Mouse (Mus musculus) midbrain, postnatal 0 days (tissue): ENCODE data around the gene Snapc2. TPM values are rescaled to one million over a fixed set of nuclear protein-coding genes. Genes with fewer than 3 reads are reported as not detected.

Experiments used
- ATAC-seq: fragments of 200-750 bp; cut with Nextera tagmentation; 2 replicates; pipeline ENCODE4 v1.8.0; 2017; ENCODE audit warnings: moderate number of reproducible peaks, mild to moderate bottlenecking, moderate TSS enrichment, moderate library complexity; ENCODE audit not compliant: low FRiP score
- DNase-seq: peaks from one replicate; pipeline ENCODE4 v3.0.0-alpha.2; 2015; ENCODE audit warnings: low spot score
- H3K27ac ChIP-seq: fragments of 300-500 bp; sonication (generic); 2 replicates; pipeline ENCODE4 v1.5.1; 2014; ENCODE audit warnings: low read depth, mild to moderate bottlenecking, low read length, mixed read lengths
- H3K27me3 ChIP-seq: fragments of 300-500 bp; sonication (generic); 2 replicates; pipeline ENCODE4 v1.6.1; 2014; ENCODE audit warnings: low read length, control low read depth, mixed read lengths; ENCODE audit not compliant: insufficient read depth
- H3K36me3 ChIP-seq: fragments of 300-500 bp; sonication (generic); 2 replicates; pipeline ENCODE4 v1.6.1; 2014; ENCODE audit warnings: low read length, control low read depth, mixed read lengths; ENCODE audit not compliant: insufficient read depth
- H3K4me1 ChIP-seq: fragments of 300-500 bp; sonication (generic); 2 replicates; pipeline ENCODE4 v1.6.1; 2014; ENCODE audit warnings: mild to moderate bottlenecking, control low read depth, antibody characterized with exemption, low read length, mixed read lengths; ENCODE audit not compliant: insufficient read depth
- H3K4me2 ChIP-seq: fragments of 300-500 bp; sonication (generic); 2 replicates; pipeline ENCODE4 v1.6.1; 2014; ENCODE audit warnings: low read depth, mild to moderate bottlenecking, low read length, mixed read lengths; ENCODE audit not compliant: poor library complexity, severe bottlenecking
- H3K4me3 ChIP-seq: fragments of 300-500 bp; sonication (generic); 2 replicates; pipeline ENCODE4 v1.5.1; 2014; ENCODE audit warnings: low read depth, mild to moderate bottlenecking, low read length, moderate library complexity
- H3K9ac ChIP-seq: fragments of 300-500 bp; sonication (generic); replicated peaks from 2 replicates; pipeline ENCODE4 v1.6.1; 2014; ENCODE audit warnings: mild to moderate bottlenecking, low read length, moderate library complexity, mixed read lengths; ENCODE audit not compliant: poor library complexity, severe bottlenecking
- H3K9me3 ChIP-seq: fragments of 300-500 bp; sonication (generic); 2 replicates; pipeline ENCODE4 v1.6.1; 2016; ENCODE audit warnings: low read length, control low read depth
- CTCF ChIP-seq: IDR thresholded peaks from 2 replicates; pipeline ENCODE4 v1.5.1; 2016; ENCODE audit warnings: antibody characterized with exemption, mild to moderate bottlenecking
- WGBS: fragments of 180-500 bp; shearing (Covaris S2); extraction: QIAGEN DNeasy Blood & Tissue Kit; methylation state at CpG from one replicate; pipeline ENCODE4 v1.1.7; 2014; 5-methylcytosine and 5-hydroxymethylcytosine counted together
- polyA plus RNA-seq: library from polyadenylated mRNA; unstranded; fragments of >200 nt; fragmentation: Nextera tagmentation; extraction: Ambion mirVana; gene quantifications from 2 replicates; pipeline ENCODE4 v1.2.1, GENCODE M21; 2015
- total RNA-seq: library from RNA; depleted of rRNA; stranded (reverse); fragments of >200 nt; gene quantifications from 2 replicates; pipeline ENCODE4 v1.2.3, GENCODE M21; 2014

Gene Snapc2
- total and polyA plus RNA-seq, 2 experiments from 2014 or later = 64.8 to 74.3 TPM

GRCm38 (mm10) chr8:4245737-4246136 lies 7.1 kb upstream of the Snapc2 start:
- 79% methylated on average over 12 of the region's 13 CpGs for WGBS
- Histone ChIP-seq H3K4me2 (no peak overlapping the region), H3K36me3 (peaks cover 54% of the 10 kb centered on the region), H3K9me3 (no peaks in the 10 kb centered on the region), H3K4me1 (no peaks in the 10 kb centered on the region), H3K27ac (no peak overlapping the region), H3K9ac (no peak overlapping the region), H3K27me3 (no peaks in the 10 kb centered on the region), H3K4me3 (no peak overlapping the region)
- DNase-seq = no peak
- ATAC-seq = no peak
- TF ChIP-seq CTCF = no peak

- Histone ChIP-seq H3K4me2 (no peak overlapping the region), H3K27me3 (no peaks in the 10 kb centered on the region), H3K27ac (no peak overlapping the region), H3K9me3 (no peaks in the 10 kb centered on the region), H3K9ac (no peak overlapping the region), H3K4me3 (no peak overlapping the region), H3K4me1 (no peaks in the 10 kb centered on the region), H3K36me3 (peaks cover 52% of the 10 kb centered on the region)
- DNase-seq (no peak), ATAC-seq (no peak)
- no peak for TF ChIP-seq CTCF
- 95% methylated on average over 8 of the region's 8 CpGs for WGBS
Measured at GRCm38 (mm10) chr8:4247241-4247640, 5.6 kb upstream of the Snapc2 start.

GRCm38 (mm10) chr8:4247951-4248540 lies 4.8 kb upstream of the Snapc2 start, which contains the start of gene Tgfbr3l:
TSS of gene Tgfbr3l (plus strand) at chr8:4248214.
- no peak for TF ChIP-seq CTCF
- Histone ChIP-seq H3K4me1 (no peaks in the 10 kb centered on the region), H3K9me3 (no peaks in the 10 kb centered on the region), H3K36me3 (peaks cover 46% of the 10 kb centered on the region), H3K27me3 (no peaks in the 10 kb centered on the region), H3K9ac (0 out of 2 replicates have a peak within 1 kb of the TSS, but pooled peaks have one; percentile 1), H3K4me2 (no peak within 1 kb of the TSS), H3K27ac (no peak within 1 kb of the TSS), H3K4me3 (no peak within 1 kb of the TSS)
- ATAC-seq (no peak), DNase-seq (no peak)
- WGBS = 72% methylated on average over 15 of the region's 15 CpGs

DNA sequence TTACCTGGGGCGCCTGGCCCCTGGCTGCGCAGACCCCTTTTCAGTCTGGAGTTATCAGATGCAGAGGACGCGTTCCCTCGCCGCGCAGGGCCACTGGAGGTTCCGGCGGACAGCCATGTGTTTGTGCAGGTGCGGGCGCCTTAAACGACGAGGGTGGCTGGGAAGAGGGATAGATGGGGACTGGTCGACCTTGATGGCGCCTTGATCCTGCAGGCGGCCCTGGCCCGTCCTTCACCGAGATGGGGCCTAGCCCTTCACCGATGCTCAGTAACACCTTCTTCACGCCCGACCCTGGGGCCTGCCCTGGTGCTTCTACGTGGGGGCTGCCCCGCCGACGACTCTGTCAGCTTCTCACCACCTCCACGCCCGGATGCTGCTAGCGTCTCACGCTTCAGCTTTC lies 3.7 kb upstream of the Snapc2 start:
- peaks cover 35% of the 10 kb centered on the region for H3K36me3 ChIP-seq
- no peak overlapping the region for H3K27ac ChIP-seq
- ATAC-seq (no peak), DNase-seq (no peak)
- no peak overlapping the region for H3K4me3 ChIP-seq
- no peak for TF ChIP-seq CTCF
- no peak overlapping the region for H3K4me2 ChIP-seq
- no peaks in the 10 kb centered on the region for H3K27me3 ChIP-seq
- no peaks in the 10 kb centered on the region for H3K4me1 ChIP-seq
- no peaks in the 10 kb centered on the region for H3K9me3 ChIP-seq
- H3K9ac ChIP-seq = 0 out of 2 replicates have a peak overlapping the region, but pooled peaks have one; percentile 1
- WGBS = 20% methylated on average over 29 of the region's 29 CpGs

DNA sequence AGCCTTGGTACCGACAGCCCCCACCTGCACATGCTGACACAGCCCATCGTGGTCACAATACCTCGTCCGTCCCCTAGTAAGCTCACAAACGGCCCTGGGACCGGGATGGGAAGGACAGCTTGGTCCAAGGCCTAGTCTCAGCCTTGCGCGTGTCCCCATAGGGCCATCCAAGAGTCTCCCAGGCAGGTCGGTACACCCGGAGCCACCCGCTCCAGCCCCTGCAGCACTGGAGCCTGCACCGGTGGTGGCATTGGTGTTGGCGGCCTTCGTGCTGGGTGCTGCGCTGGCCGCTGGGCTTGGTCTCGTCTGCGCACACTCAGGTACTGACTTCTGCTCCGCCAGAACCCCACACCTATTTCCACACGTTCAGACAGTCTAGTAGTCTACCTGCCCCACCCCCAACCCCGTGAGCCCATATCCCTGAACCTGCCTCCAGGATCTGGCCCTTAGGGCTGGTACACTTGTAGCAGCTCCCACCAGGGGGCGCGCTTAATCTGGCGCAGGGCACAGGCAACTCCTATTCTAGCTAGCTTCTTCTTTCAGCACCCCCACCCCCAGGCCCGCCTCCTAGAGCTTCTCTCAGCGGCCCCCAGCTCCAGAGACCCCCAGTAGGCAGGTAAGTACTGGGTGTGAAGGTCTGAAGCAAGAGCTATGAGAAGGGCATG lies 2.4 kb upstream of the Snapc2 start:
- H3K36me3 ChIP-seq = peaks cover 32% of the 10 kb centered on the region
- H3K4me2 ChIP-seq = no peak overlapping the region
- TF ChIP-seq CTCF = peak; percentile 82
- peak; percentile 78 for DNase-seq
- no peak for ATAC-seq
- H3K27me3 ChIP-seq = no peaks in the 10 kb centered on the region
- H3K4me3 ChIP-seq = no peak overlapping the region
- H3K9ac ChIP-seq = 0 out of 2 replicates have a peak overlapping the region, but pooled peaks have one; percentile 19
- whole genome bisulfite sequencing = 33% methylated on average over 26 of the region's 26 CpGs
- no peak overlapping the region for H3K27ac ChIP-seq
- no peaks in the 10 kb centered on the region for H3K4me1 ChIP-seq
- no peaks in the 10 kb centered on the region for H3K9me3 ChIP-seq

GRCm38 (mm10) chr8:4252116-4252760 lies 642 bp upstream of the Snapc2 start:
- TF ChIP-seq CTCF = no peak
- peaks cover 3% of the 10 kb centered on the region; the same call in 1 of the 2 replicates for H3K4me1 ChIP-seq
- no peaks in the 10 kb centered on the region for H3K9me3 ChIP-seq
- WGBS = 43% methylated on average over 8 of the region's 8 CpGs
- DNase-seq (no peak), ATAC-seq (no peak)
- H3K27me3 ChIP-seq = no peaks in the 10 kb centered on the region
- H3K27ac ChIP-seq = peak overlapping the region; percentile 87
- H3K9ac ChIP-seq = peak overlapping the region; percentile 79; the same call in 1 of the 2 replicates
- peaks cover 34% of the 10 kb centered on the region for H3K36me3 ChIP-seq
- H3K4me2 ChIP-seq = peak overlapping the region; percentile 68
- H3K4me3 ChIP-seq = peak overlapping the region; percentile 65
